Mouse (Mus musculus) lung, postnatal 0 days (tissue): ENCODE measurements around the gene Zfp866.

Source experiments
- CTCF ChIP-seq: IDR thresholded peaks from 2 replicates; pipeline ENCODE4 v1.5.1; 2016; ENCODE audit warnings: antibody characterized with exemption, mild to moderate bottlenecking
- EP300 ChIP-seq: IDR thresholded peaks from 2 replicates; pipeline ENCODE4 v1.6.1; 2016; ENCODE audit warnings: antibody characterized with exemption, mild to moderate bottlenecking, control low read depth

DNA sequence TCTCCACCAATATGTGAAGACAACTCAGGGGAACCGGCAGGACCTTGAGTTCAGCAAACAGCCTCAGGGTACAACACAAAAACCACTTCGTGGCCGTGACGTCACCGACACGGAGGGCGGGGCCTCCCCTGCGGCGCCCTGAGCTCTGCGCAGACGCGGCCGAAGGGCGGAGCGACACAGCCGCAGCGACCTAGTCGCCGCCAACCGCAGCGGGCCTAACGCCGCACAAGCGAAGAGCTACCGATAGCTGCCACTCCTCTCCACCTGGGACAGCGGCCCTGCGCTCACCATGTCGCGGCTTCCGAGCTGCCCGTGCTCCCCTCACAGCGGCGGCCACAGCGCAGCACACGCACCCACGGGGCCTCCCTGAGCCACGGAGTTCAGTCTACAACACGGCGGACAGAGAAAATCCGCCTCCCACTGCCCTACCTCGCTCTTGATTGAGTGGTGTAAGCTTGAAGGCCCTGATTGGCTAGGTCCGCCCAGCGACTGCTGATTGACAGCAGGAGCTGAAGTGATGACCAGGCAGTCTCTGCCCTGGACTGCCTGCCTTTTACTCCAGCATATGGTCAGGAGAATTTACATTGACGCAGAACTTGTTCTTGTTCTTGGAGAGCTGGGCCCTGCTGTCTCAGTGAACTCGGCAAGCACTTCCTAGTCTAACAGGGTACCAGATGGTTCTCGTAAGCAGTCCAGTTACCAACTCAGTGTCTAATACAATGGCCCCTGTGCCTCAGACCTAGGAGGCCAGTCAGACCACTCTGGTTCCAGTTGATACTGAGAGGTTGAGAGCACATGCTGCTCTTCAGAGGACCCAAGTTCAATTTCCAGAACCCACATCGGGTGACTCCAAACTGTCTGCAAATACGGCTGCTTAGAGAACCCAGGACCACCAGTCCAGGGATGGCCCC, 41.2 kb downstream of the Zfp866 start, which contains the start of gene Zfp963:
- no peak for TF ChIP-seq CTCF
- no peak for TF ChIP-seq EP300
